Mouse (Mus musculus): Measurements from ENCODE around the gene Socs7.

GRCm38 (mm10) chr11:97445596-97445995, 83.2 kb downstream of the Socs7 start:
- TF ChIP-seq CTCF (IDR thresholded peaks at IDR 0.05; ENCODE audit: extremely low read depth, insufficient read depth, insufficient read length, insufficient replicate concordance) (no peak), POLR2A (IDR thresholded peaks at IDR 0.05; ENCODE audit: low read depth, low read length) (no peak)

Data from spleen, adult 2 months (tissue).